Mouse (Mus musculus) testis, adult 2 months (tissue): Measurements from ENCODE around the gene Cacna1c.

Source experiments
- CTCF ChIP-seq: fragments of 200-500 bp; IDR thresholded peaks from 2 replicates; pipeline ENCODE4 v1.5.1; 2012; ENCODE audit warnings: low read depth, mild to moderate bottlenecking, inconsistent platforms, low read length, moderate library complexity; ENCODE audit not compliant: control insufficient read depth, insufficient read depth, insufficient replicate concordance
- POLR2A ChIP-seq: fragments of 200-500 bp; IDR thresholded peaks from 2 replicates; pipeline ENCODE4 v1.6.1; 2012; ENCODE audit warnings: low read depth, mild to moderate bottlenecking, inconsistent platforms, low read length, moderate library complexity; ENCODE audit not compliant: control insufficient read depth

DNA sequence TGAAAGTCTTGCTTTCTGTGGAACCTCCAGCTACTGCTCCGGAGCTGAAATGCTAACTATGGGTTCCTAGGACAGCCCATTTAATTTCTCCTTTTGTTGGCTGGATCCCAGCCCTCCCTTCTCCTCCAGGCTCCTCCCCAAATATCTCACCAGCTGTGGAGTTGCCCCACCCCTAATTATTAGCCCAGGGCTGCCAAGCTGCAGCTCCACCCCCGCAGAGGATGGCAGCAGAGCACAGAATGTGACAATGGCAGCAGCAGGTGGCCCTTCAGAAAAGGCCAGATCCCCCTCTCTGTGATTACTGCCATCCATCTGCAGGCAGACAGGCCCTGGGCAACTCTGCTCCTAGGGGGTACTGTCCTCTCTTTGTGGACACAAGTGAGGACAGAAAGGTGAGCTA is 350.4 kb downstream of the Cacna1c start:
- no peak for TF ChIP-seq CTCF
- TF ChIP-seq POLR2A, result no peak
